Mouse (Mus musculus): ENCODE results near the gene Oprm1.
A peak's percentile ranks its signal among the peaks of the same experiment; 100 is the strongest.
"Not testable (repeated sequence)": the region's sequence is repeated elsewhere in the genome, so short reads cannot be mapped to it uniquely, and the experiment has no call there.

The Oprm1 gene

GRCm38 (mm10) chr10:6758206-6758605 is at the start of gene Oprm1:
Gene Oprm1 (plus strand): TSS chr10:6758506.
- no peak for DNase-seq (ENCODE audit: low spot score)

GRCm38 (mm10) chr10:6717181-6717948 is 40.9 kb upstream of the Oprm1 start:
- no peak for DNase-seq (ENCODE audit: low spot score)

- no peak for DNase-seq (ENCODE audit: low spot score)
Observed at GRCm38 (mm10) chr10:6723765-6724164, 34.5 kb upstream of the Oprm1 start.

GRCm38 (mm10) chr10:6728469-6728868 is 29.8 kb upstream of the Oprm1 start:
- no peak for DNase-seq (ENCODE audit: low spot score)

GRCm38 (mm10) chr10:6753375-6753774 is 4.9 kb upstream of the Oprm1 start:
- DNase-seq (ENCODE audit: low spot score), result no peak

- no peak for DNase-seq (ENCODE audit: low spot score)
Observed at GRCm38 (mm10) chr10:6761287-6761811, 3.0 kb downstream of the Oprm1 start, which contains the start of gene Gm10945. Gene Gm10945 (minus strand): TSS chr10:6761761.

GRCm38 (mm10) chr10:6788517-6789237 is 30.4 kb downstream of the Oprm1 start:
- peak; percentile 80 for DNase-seq (ENCODE audit: low spot score)

- no peak for DNase-seq (ENCODE audit: low spot score)
Observed at GRCm38 (mm10) chr10:6790226-6790625, 31.9 kb downstream of the Oprm1 start.

- no peak for DNase-seq (ENCODE audit: low spot score)
Observed at GRCm38 (mm10) chr10:6820626-6821025, 62.3 kb downstream of the Oprm1 start.

- DNase-seq (ENCODE audit: low spot score), result no peak
Observed at GRCm38 (mm10) chr10:6842225-6842624, 83.9 kb downstream of the Oprm1 start.

- no peak for DNase-seq (ENCODE audit: low spot score)
Observed at GRCm38 (mm10) chr10:6846283-6846682, 88.0 kb downstream of the Oprm1 start.

GRCm38 (mm10) chr10:6848162-6848754 is 90.0 kb downstream of the Oprm1 start:
- peak; percentile 21 for DNase-seq (ENCODE audit: low spot score)

GRCm38 (mm10) chr10:6848834-6849233 is 90.5 kb downstream of the Oprm1 start:
- no peak for DNase-seq (ENCODE audit: low spot score)

- DNase-seq (ENCODE audit: low spot score), result no peak
Observed at GRCm38 (mm10) chr10:6855812-6856211, 97.5 kb downstream of the Oprm1 start.

GRCm38 (mm10) chr10:6871418-6872072 is 113.2 kb downstream of the Oprm1 start:
- DNase-seq (ENCODE audit: low spot score), result no peak

GRCm38 (mm10) chr10:6873917-6874316 is 115.6 kb downstream of the Oprm1 start:
- no peak for DNase-seq (ENCODE audit: low spot score)

GRCm38 (mm10) chr10:6878276-6878881 is 120.1 kb downstream of the Oprm1 start:
- no peak for DNase-seq (ENCODE audit: low spot score)

- not testable (repeated sequence) for DNase-seq (ENCODE audit: low spot score)
Observed at GRCm38 (mm10) chr10:6882041-6882440, 123.7 kb downstream of the Oprm1 start.

GRCm38 (mm10) chr10:6885460-6885859 is 127.2 kb downstream of the Oprm1 start:
- DNase-seq (ENCODE audit: low spot score), result peak; percentile 73

GRCm38 (mm10) chr10:6889640-6890245 is 131.4 kb downstream of the Oprm1 start:
- no peak for DNase-seq (ENCODE audit: low spot score)

GRCm38 (mm10) chr10:6890348-6891009 is 132.2 kb downstream of the Oprm1 start:
- no peak for DNase-seq (ENCODE audit: low spot score)
